Comparison of ENCODE assay signal across 10 mouse cellular contexts in the genomic region with DNA sequence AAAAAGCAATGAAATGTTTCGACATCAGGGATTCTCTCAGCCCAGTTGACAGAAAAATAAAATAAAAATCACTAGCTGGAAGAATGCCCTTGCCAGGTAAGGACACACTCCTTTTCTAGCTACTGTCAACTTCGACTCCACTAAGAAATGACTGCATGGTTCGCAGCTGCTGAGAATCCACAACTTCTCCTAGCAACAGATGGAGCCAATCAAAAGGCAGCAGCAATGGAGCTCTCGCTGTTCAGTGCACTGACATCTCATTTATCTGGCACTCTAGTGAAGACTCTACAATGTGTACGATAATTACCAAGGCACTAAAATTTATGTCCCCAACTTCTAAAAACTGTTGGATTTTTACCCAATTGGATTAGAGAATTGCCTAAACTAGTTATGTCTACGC.
DNase-seq lines count a peak whose midpoint lies in the region; ATAC-seq and TF ChIP-seq lines count a peak whose summit lies in the region.
"Had no signal": no experiment of that assay in that cellular context is flagged by ENCODE, and none has a peak within 500 bp of the region (broad histone marks: within the 10 kb centered on the region; RNA-seq: fewer than 3 reads in every experiment).

No protein-coding gene starts in this region.

- no peak overlapping the region for H3K27ac ChIP-seq in forebrain, embryonic 13.5 days
- H3K27ac ChIP-seq in forebrain, embryonic 10.5 days, result no peak overlapping the region
- H3K27ac ChIP-seq in midbrain, postnatal 0 days (ENCODE audit: low read depth, low read length), result no peak overlapping the region

- WGBS in forebrain, embryonic 13.5 days, result 66% methylated on average over 6 of the region's 6 CpGs
- 82% methylated on average over 6 of the region's 6 CpGs for WGBS in forebrain, embryonic 10.5 days
- WGBS in midbrain, postnatal 0 days, result 42% methylated on average over 6 of the region's 6 CpGs

- no peak overlapping the region for H3K4me2 ChIP-seq in forebrain, embryonic 13.5 days
- H3K4me2 ChIP-seq in midbrain, postnatal 0 days (ENCODE audit: low read depth, low read length, poor library complexity, severe bottlenecking), result no peak overlapping the region

- H3K9ac ChIP-seq in forebrain, embryonic 13.5 days, result no peak overlapping the region
- H3K9ac ChIP-seq in midbrain, postnatal 0 days (replicated peaks; ENCODE audit: low read length, poor library complexity, severe bottlenecking), result no peak overlapping the region

- no peaks in the 10 kb centered on the region for H3K36me3 ChIP-seq in forebrain, embryonic 13.5 days (ENCODE audit: poor library complexity, severe bottlenecking)
- no peaks in the 10 kb centered on the region for H3K36me3 ChIP-seq in forebrain, embryonic 10.5 days (replicated peaks)
- H3K36me3 ChIP-seq in midbrain, postnatal 0 days (ENCODE audit: insufficient read depth, low read length), result no peaks in the 10 kb centered on the region

- DNase-seq in forebrain, embryonic 10.5 days (ENCODE audit: extremely low spot score, low spot score), result no peak
- DNase-seq in left cerebral cortex, postnatal 25 days (ENCODE audit: low spot score in 2 of 2), result peak; percentile 41 to 66
- no peak for DNase-seq in left cerebral cortex, adult 18-20 months (ENCODE audit: low spot score in 2 of 2)
- peak; percentile 32 for DNase-seq in embryo, embryonic 11 days
- peak; percentile 73 for DNase-seq in midbrain, postnatal 0 days (ENCODE audit: low spot score)
- DNase-seq in adipocyte (ENCODE audit: low spot score), result no peak
- DNase-seq in gastrocnemius, postnatal 36 days, result no peak
- DNase-seq: lung, adult 18-20 months; thymus, adult 18-20 months had no signal

- ATAC-seq in forebrain, embryonic 13.5 days, result peak; percentile 88
- ATAC-seq in midbrain, postnatal 0 days (ENCODE audit: low FRiP score), result peak; percentile 77

- H3K4me1 ChIP-seq in forebrain, embryonic 13.5 days, result no peaks in the 10 kb centered on the region
- H3K4me1 ChIP-seq in forebrain, embryonic 10.5 days, result no peaks in the 10 kb centered on the region
- H3K4me1 ChIP-seq in midbrain, postnatal 0 days (ENCODE audit: insufficient read depth, low read length), result no peaks in the 10 kb centered on the region

- H3K4me3 ChIP-seq in forebrain, embryonic 13.5 days, result no peak overlapping the region
- no peak overlapping the region for H3K4me3 ChIP-seq in forebrain, embryonic 10.5 days
- no peak overlapping the region for H3K4me3 ChIP-seq in midbrain, postnatal 0 days (ENCODE audit: low read depth, low read length)

- H3K27me3 ChIP-seq in forebrain, embryonic 13.5 days, result no peaks in the 10 kb centered on the region
- H3K27me3 ChIP-seq in forebrain, embryonic 10.5 days (ENCODE audit: poor library complexity, severe bottlenecking), result no peaks in the 10 kb centered on the region
- H3K27me3 ChIP-seq in midbrain, postnatal 0 days (ENCODE audit: insufficient read depth, low read length), result no peaks in the 10 kb centered on the region

- intact Hi-C loops in left cerebral cortex, postnatal 25 days (cut with DNase I), result no loop called here
- intact Hi-C loops in gastrocnemius, postnatal 36 days (cut with DNase I), result no loop called here

- no peak for TF ChIP-seq CTCF in midbrain, postnatal 0 days (IDR thresholded peaks at IDR 0.05)

- no peaks in the 10 kb centered on the region for H3K9me3 ChIP-seq in forebrain, embryonic 13.5 days (replicated peaks)
- H3K9me3 ChIP-seq in forebrain, embryonic 10.5 days, result no peaks in the 10 kb centered on the region
- H3K9me3 ChIP-seq in midbrain, postnatal 0 days (ENCODE audit: low read length), result no peaks in the 10 kb centered on the region

Comparison
In these comparisons a context has a peak if more than half of its experiments do, and no peak if none do; other contexts are left out.
1. DNase-seq: peak in left cerebral cortex, postnatal 25 days (2 of 2), embryo, embryonic 11 days (single experiment) and midbrain, postnatal 0 days (single experiment); none in forebrain, embryonic 10.5 days (single experiment), left cerebral cortex, adult 18-20 months (0 of 2), adipocyte (single experiment) and gastrocnemius, postnatal 36 days (0 of 2).